Mouse (Mus musculus) yolk sac, embryonic 10.5 days (tissue): Measurements from ENCODE around the gene Kcna7.

Source experiments
- DNase-seq: peaks from one replicate; pipeline ENCODE4 v3.0.0-alpha.2; 2017; ENCODE audit warnings: low spot score

The Kcna7 gene

DNA sequence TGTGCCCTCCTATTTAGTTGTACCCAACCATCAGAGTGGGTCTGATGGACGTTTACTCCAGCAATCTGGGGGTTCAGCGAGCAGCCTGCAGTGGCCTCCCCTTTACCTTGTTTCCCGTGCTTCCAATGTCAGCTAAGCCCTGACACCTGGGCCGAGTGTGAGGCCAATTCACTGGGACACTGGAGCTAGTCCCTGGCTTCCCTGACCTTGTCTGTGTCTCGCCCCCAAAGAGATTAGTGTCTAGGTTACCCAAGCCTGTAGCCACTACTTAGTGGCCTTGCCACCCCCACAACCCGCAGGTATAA is 15.1 kb downstream of the Kcna7 start, which contains the start of gene Lhb:
TSS of gene Lhb (plus strand) at position 206 of the 305 bp plus-strand sequence.
- DNase-seq: no peak

DNA sequence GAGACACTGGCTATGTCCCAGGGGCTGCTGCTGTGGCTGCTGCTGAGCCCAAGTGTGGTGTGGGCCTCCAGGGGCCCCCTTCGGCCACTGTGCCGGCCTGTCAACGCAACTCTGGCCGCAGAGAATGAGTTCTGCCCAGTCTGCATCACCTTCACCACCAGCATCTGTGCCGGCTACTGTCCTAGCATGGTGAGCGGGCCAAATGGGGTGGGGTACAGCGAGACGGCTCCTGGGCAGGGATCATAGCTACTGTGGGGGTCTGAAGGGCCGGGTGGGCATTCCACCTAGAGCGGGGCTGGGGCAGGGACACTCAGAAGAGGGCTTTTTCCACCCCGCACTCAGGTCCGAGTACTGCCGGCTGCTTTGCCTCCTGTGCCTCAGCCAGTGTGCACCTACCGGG is 15.7 kb downstream of the Kcna7 start:
- no peak for DNase-seq

DNA sequence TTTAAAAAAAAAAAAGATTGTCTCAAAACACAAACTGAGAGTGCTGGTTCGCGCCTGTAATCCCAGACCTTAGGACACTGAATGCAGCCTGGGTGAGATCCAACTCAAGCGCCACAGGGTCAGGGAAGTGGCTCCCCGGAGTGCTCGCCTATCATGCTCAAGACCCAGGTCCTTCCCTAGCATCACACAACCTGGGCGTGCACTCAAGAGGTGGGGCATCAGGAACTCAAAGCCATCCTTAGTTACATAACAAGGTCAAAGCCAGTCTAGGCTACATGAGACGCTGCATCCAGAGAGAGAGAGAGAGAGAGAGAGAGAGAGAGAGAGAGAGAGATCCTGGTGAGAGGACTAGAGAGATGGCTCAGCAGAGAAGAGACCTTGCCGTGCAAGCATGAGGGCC is 21.1 kb downstream of the Kcna7 start:
- DNase-seq: no peak

DNA sequence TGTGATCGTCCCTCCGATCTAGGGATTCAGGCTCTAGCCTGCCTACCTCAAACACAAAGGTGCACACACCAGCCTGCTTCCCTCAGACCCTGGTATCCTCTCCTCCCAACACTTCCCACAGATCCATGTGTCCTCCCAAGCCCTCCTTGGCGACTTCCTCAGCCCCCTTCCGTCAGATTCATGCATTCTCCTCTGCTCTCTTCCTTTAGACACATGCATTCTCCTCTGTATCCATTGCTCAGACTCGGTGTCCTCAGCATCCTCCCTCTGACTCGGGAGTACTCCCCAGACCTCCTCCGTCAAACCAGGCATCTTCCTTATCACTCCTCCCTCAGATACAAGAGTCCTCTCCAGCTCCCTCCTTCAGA is 28.4 kb downstream of the Kcna7 start:
- no peak for DNase-seq

DNA sequence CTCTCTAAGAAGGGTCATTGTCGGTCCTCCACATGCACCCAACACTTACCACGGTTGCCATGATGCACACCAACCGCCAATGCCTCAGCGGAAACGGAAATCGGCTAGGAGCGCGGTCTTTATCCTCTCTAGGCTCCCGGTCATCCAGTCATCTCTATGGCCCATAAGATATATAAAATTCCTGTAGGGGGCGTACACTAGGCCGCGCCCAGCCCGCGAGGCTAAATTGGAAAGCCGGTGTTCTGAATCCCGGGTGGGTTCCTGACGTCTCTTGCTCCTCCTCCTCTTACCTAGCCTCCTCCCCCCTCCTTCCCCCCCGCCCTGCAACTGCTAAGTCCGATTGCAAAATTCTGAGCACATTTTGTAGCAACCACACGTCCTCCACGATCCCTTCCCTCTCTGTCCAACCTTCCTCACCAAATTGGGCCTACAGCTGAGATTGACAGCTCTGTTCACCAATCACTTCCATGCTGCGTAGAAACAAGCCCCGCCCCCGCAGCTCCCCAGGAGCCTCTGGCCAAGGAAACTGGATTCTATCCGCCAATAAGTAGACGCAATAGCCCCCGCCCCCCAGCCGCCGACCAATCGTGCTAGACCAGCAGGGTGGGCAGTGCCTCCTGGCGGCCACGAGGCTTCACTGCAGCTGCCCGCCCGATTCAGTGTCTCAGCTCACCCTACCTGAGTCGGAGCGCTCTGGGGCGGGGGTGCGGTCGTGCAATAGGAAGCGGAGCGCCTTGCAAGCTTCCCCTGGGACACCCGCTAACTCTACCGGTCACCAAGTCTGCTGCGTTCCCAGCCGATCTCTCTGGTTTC is 29.0 kb downstream of the Kcna7 start, which contains the start of gene Gys1:
TSS of gene Gys1 (plus strand) at position 642 of the 813 bp plus-strand sequence.
- DNase-seq: peak; percentile 100

DNA sequence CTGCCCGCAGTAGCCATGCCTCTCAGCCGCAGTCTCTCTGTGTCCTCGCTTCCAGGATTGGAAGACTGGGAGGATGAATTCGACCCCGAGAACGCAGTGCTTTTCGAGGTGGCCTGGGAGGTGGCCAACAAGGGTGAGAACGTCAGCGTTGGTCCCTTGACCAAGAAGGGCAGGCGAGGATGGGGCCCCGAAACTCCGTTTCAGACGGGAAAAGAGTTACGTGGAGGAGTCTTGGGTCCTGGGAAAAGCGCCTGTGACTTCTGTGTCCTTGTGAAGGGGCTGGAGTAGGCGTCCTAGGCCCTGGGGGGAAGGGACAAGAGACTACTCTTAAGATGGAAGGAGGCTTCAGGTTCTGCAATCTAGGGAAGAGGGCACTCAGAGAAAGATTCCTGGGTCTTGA is 29.6 kb downstream of the Kcna7 start:
- DNase-seq: no peak

DNA sequence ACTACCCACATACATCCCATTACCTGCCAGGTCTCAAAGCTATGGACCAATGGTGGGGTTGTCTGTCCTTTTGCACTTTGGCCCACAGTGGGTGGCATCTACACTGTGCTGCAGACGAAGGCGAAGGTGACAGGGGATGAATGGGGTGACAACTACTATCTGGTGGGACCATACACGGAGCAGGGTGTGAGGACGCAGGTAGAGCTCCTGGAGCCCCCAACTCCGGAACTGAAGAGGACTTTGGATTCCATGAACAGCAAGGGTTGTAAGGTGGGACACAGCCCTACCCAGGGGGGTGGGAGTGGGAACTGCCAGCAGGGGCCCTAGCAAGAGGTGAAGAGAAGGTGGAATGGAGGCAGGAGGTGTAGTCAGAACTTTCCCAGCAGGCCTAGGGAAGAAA is 31.0 kb downstream of the Kcna7 start:
- no peak for DNase-seq

DNA sequence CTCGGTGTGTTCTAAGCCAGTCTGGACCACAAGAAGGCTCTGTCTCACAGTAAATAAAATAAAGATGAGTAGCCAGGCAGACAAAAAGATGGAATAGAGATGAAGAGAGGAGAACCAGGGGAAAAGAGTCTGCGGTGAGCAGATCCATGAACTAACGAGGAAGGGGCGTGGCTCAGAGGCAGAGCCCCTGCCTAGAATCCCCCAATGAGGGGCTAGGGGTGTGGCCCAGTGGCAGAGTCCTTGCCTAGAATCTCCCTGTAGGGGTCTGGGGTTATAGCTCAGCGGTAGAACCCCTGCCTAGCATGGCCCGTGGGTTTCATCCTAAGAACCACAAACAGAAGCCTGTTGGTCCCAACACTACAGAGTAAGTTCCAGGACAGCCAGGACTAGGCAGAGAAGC is 31.6 kb downstream of the Kcna7 start:
- no peak for DNase-seq

DNA sequence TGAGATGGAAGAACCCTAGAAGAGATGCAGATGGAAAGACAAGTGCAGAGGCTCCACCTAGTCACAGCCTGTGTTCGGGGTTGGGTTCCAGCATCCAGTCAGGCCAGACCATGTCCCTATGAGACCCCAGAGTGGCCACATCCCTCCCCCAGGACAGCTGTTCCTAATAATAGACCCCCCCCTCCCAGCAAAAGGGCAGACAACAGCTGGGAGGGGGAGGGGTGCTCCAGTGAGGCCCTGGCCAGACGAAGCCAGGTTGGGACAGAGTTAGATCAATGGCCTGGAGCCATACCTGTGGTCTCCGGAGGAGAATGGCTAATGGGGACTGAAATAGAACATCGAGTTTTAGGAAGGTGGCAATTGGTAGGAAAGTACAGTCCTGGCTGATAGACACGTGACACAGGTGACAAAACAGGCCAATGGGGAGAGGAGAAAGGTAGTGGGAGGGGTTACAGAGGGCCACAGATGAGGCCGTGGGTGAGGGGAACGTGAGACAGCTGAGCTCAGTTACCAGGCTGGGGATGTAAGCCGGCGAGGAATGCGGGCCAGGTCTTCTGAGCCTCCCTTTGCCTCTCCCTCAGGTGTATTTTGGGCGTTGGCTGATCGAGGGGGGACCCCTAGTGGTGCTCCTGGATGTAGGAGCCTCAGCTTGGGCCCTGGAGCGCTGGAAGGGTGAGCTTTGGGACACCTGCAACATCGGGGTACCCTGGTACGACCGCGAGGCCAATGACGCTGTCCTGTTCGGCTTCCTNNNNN is 32.2 kb downstream of the Kcna7 start, which contains the start of gene Ruvbl2:
TSS of gene Ruvbl2 (minus strand) at position 576 of the 756 bp plus-strand sequence.
- DNase-seq: no peak

DNA sequence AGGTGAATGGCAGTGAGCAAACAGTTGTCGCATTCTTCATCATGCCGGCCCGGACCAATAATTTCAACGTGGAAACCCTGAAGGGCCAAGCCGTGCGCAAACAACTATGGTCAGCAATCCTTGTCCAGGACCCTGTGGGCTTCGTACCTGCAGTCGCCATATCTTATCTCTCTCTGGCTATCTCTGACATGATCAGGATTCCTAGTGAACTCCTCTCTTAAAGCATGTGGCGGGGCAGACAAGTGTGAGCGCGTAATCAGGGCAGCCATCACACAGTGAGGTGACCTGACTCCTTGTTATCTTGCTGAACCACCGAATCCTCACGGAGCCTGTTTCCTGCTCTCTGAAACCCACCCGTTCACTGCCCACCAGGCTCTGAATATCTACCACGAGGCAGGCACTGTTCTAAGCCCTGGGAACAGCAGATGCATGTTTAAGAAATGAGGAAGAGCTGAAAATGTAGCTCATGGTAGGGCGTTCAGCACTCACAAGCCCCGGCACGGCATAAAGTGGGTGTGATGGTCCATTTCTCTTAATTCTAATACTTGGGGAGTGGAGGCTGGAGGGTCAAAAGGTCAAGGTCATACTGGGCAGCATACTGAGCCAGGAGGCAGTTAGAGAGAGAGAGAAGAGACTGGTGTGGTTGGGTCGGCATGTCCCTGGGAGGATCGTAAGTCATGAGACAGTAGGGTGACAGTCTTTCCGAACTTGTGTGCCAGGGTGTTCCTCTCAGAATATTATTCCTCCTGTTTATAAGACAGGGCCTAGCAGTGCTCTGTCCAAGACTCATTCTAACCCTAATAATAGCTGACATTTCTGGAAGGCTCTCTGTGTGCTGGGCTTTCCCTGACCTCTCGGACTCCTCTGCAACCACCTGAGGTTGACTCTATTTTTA is 38.3 kb downstream of the Kcna7 start:
- peak; percentile 56 for DNase-seq

DNA sequence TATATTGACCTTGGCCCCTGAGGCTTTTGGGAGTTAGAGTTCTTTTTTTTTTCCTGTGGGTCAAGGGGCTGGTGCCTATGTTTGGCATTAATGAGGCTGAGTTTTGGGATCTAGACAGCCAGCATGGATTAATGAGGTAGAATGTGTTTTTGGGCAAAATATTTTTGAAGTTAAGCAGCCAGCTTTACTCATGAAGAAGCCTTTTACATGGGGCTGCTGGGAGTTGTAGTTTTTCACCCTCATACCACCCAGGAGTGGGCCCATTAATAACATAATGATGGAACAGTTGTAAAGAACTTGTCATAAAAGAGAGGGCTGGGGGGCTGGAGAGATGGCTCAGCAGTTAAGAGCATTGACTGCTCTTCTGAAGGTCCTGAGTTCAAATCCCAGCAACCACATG is 41.1 kb downstream of the Kcna7 start:
- DNase-seq: no peak

DNA sequence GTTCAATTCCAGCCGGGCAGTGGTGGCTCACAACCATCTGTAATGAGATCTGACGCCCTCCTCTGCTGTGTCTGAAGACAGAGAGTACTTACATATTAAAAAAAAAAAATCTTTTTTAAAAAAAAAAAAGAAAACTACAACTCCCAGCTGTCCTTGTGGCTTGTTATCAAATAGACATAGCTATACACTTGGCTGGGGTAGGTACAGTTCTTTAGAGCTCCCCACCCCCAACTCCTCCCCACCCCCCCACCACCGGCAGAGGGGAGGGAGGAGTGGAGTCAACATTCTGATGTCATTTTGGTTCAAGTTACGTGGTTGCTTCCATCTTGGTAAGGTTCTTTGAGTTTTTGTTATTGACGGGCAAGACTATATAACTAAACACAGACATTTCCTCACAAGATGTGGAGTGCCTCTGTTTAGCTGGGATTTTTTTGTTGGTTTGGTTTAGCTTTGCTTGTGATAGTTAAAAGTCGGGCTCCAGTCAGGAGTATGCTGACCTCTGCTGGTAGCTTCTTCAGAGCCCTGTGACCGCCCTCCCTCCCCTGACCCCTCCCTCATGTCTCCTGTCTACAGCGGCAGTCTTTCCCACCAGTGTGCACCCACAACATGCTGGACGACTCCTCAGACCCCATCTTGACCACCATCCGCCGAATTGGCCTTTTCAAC is 42.0 kb downstream of the Kcna7 start:
- peak; percentile 66 for DNase-seq

DNA sequence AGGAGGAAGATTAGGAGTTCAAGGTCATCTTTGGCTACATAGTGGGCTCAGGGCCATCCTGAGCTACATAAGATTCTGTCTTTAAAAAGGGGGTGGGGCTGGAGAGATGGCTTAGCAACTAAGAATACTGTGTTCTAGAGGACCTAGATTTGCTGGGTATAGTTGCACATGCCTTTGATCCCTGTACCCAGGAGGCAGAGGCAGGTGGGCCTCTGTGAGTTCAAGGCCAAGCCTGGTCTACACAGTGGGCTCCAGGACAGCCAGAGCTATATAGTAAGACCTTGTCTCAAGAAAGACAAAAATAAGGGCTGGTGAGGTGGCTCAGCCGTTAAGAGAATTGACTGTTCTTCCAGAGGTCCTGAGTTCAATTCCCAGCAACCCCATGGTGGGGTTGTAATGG is 44.5 kb downstream of the Kcna7 start:
- DNase-seq: no peak

DNA sequence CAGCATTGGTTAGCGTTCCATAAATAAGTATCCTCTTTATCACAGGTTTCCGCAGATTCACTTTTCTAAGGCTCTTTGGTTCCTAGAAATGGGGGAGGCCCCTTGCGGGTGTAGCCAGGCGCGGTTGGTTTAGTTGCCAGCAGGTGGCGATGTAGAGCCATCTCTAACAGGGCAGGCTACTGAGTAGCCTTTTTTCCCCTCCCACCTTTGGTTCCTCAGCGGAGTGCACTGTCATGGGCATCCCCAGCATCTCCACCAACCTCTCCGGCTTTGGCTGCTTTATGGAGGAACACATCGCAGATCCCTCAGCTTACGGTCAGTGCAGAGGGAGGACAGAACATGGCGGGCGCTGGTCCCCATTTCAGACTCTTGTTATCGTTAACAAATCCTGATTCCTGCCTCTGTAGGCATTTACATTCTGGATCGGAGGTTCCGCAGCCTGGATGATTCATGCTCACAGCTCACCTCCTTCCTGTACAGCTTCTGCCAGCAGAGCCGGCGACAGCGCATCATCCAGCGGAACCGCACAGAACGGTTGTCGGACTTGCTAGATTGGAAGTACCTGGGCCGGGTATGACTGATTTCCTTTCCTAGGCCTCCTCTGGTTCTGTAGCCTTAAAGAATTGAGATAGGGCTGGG is 46.0 kb downstream of the Kcna7 start:
- DNase-seq: peak; percentile 69

DNA sequence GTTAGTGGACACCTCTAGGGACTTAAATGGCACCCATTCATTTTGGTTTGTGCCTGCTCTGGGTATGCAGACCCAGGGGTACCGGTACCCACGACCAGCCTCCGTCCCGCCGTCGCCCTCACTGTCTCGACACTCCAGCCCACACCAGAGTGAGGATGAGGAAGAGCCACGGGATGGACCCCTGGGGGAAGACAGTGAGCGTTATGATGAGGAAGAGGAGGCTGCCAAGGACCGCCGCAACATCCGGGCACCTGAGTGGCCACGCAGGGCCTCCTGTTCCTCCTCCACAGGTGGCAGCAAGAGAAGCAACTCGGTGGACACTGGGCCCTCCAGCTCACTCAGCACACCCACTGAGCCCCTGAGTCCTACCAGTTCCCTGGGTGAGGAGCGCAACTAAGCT is 49.5 kb downstream of the Kcna7 start:
- no peak for DNase-seq

DNA sequence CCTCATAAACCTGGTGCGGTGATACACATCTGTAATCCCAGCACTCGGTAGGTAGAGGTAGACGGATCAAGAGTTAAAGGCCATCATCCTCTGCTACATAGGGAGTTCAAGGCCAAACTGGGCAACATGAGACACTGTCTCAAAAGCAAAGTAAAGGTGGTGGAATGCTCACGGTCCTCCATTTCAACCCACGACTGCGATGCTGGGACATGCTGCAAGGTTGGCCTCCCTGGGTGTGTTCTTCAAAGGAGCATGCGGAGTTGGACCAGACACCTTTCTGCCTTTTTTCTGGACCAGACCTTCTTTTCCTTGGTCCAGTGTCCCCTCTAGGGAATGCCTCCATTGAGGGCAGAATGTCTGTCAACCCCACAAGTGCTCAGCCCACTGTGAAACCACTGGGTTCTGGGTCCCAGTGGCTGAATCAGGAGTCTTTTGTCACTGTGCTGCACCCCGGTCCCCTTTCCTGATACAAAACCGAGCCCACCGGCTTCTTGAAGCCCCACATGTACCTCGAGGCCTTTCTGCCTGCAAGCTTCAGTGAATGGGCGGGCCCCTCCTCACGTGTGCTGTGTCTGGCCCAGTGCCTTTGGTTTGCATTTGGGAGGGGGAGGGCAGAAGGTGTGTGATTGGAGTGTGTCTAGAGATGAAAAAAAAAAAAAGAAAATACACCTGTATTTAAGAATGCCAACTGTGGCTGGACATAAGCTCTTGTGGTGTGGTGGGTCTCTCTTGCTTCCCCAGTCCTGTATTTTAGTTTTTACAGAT is 50.7 kb downstream of the Kcna7 start:
- DNase-seq: peak; percentile 62

DNA sequence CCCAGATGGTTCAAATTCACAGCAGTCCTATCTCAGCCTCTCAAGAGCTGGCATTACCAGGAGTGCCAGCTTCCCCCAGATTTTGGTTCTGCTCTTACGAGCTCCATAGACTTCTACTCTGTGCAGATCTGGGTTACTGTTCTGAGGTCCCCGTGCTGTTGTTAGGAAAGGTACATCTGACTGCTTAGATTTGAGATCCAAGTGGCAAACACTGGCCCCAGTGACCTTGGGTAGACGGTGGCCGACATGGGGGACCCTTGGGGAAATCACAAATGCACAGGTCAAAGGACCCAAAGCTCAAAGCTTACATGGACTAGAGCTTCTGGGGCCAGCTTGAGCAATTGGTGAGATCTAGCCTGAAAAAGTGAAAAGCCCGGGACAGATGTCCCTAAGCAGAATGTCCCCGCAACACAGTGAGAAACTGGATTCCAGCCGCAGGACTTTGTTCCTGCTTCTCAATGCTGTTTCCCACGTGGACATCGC is 51.3 kb downstream of the Kcna7 start:
- no peak for DNase-seq

DNA sequence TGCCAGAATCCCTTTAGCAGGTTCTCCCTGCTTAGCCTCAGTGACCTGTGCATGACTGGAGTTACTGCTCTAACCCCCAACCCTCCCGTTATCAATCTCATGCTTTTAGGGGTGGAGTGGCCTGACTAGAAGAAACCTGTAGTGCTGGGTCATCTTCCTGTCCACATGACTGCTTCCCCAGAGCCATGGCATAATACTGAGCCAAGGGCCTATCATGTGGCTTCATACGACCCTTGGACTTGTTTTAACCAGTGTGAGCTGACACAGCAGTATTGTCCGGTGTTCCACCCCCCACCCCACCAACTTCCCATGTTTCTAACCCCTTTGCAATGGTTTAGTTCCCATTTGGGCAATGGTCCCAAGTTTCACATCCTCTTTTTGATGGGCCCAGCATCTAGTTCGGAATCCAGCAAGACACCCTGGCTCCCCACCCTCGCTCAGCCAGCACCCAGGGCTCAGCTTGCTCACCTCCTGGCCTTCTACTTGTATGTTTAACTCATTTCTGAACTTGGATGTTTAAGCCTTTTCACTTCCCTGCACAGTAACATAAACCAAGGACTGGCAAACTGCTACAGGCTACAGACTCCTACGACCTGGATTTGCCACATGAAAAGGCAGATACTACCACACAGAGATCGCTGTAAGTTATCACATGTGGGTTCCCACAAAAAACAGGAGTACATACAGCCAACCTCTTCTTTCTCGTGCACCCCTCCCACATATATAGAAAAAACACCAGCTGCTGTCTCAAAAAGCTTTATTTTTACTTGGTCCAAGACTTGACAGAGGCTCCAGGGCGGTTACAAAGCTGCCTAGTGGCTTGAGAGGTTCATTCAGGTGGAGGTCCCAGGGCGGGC is 52.0 kb downstream of the Kcna7 start:
- DNase-seq: peak; percentile 91

DNA sequence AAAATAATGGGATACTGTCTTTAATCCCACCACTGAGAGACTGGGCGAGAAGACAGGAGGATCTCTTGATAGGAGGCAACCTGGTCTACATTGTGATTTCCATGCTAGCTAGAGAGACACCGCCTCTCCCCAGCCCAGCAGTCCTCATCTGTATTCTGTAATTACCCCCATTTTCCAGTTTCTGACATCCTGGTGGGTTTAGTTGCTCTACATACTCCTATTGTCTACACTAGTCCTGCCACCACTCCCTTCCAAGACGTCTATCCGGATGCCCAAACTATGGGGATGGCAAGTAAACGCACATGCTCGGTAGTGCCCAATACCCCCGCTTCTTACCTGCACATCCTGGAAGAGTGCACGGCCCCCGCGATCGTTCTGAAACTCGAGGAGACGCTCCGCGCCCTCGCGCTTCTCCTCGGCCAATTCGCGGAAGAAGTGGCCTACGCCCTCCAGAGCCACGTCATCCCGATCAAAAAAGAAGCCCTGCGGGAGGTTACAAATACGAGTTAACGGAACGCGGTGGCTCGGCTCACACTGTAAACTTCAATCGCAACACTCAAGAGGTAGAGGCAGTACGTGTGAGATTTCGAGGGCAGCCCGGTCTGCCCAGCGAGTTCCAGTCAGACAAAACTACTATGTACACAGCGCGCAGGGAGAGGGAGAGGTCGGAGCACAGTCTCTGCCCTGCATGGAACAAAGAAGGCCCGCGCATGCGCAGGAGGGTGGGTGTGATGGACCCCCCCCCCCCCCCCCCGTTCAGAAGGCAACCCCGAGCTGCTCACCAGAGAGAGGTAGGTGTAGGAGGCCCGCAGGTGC is 53.5 kb downstream of the Kcna7 start:
- DNase-seq: peak; percentile 87
